Mouse (Mus musculus): ENCODE data around the gene Tnfrsf11a. TPM values are rescaled to one million over a fixed set of nuclear protein-coding genes. Genes with fewer than 3 reads are reported as not detected.

Tnfrsf11a gene
- 2.9 and 7.6 TPM in 2 replicates for polyA plus RNA-seq (2012; rRNA removed; ENCODE audit: low replicate concordance)

DNA sequence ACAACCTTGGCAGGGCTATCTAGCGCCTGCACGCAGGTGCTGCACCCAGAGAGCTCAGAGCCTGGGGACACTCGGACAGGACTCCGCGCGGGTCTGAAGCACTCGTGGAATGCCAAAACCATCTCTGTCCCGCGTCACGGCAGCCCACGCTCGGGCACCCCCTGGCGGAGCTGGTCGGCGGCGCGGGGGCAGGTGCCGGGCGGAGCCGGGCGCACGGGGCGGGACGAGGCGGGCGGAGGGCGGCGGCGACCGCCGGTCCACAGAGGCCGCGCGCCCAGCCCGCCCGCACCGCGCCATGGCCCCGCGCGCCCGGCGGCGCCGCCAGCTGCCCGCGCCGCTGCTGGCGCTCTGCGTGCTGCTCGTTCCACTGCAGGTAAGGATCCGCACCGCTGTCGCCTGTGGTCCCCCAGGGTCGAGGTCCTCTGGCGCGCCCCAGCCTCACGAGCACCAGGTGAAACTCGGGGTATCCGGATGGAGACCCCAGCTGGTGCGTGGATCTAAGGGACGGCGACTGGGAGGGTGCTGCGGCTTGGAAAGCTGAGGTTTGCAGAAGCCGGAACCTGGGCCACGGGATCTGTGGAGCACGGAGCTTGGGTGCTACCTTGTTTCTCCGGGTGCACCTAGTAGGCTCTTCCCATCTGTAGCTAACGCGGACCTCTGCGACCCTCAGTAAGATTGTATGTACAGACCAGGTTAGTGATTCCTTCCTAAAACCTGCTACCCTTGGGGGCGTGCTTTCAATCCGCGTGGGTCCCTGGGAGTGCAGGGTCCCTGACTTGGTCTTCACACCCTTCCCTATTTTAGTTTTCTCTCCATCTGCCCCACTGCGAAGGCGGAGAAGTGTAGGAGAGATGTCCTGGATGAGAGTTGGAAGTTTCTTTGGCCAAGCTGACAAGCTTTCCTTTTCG, at the start of gene Tnfrsf11a:
Gene Tnfrsf11a (plus strand): TSS at position 262 of the 908 bp plus-strand sequence.

Other genes with a start within 250 kb of the Tnfrsf11a start
- gene Pign, start 117.0 kb upstream of the Tnfrsf11a start, polyA plus RNA-seq (2012; rRNA removed; ENCODE audit: low replicate concordance), result 10.2 and 33.6 TPM in 2 replicates
- 13.2 and 23.0 TPM in 2 replicates for gene Relch, start 116.9 kb upstream of the Tnfrsf11a start, polyA plus RNA-seq (2012; rRNA removed; ENCODE audit: low replicate concordance)
- gene Zcchc2, start 209.7 kb downstream of the Tnfrsf11a start, polyA plus RNA-seq (2012; rRNA removed; ENCODE audit: low replicate concordance), result 15.6 and 28.8 TPM in 2 replicates